Mouse (Mus musculus) midbrain, postnatal 0 days (tissue): ENCODE data around the gene Frmpd4. TPM values are rescaled to one million over a fixed set of nuclear protein-coding genes. Genes with fewer than 3 reads are reported as not detected.

ENCODE experiments used
- ATAC-seq: fragments of 200-750 bp; cut with Nextera tagmentation; 2 replicates; pipeline ENCODE4 v1.8.0; 2017; ENCODE audit warnings: moderate number of reproducible peaks, mild to moderate bottlenecking, moderate TSS enrichment, moderate library complexity; ENCODE audit not compliant: low FRiP score
- DNase-seq: peaks from one replicate; pipeline ENCODE4 v3.0.0-alpha.2; 2015; ENCODE audit warnings: low spot score
- H3K27ac ChIP-seq: fragments of 300-500 bp; sonication (generic); 2 replicates; pipeline ENCODE4 v1.5.1; 2014; ENCODE audit warnings: low read depth, mild to moderate bottlenecking, low read length, mixed read lengths
- H3K27me3 ChIP-seq: fragments of 300-500 bp; sonication (generic); 2 replicates; pipeline ENCODE4 v1.6.1; 2014; ENCODE audit warnings: low read length, control low read depth, mixed read lengths; ENCODE audit not compliant: insufficient read depth
- H3K36me3 ChIP-seq: fragments of 300-500 bp; sonication (generic); 2 replicates; pipeline ENCODE4 v1.6.1; 2014; ENCODE audit warnings: low read length, control low read depth, mixed read lengths; ENCODE audit not compliant: insufficient read depth
- H3K4me1 ChIP-seq: fragments of 300-500 bp; sonication (generic); 2 replicates; pipeline ENCODE4 v1.6.1; 2014; ENCODE audit warnings: mild to moderate bottlenecking, control low read depth, antibody characterized with exemption, low read length, mixed read lengths; ENCODE audit not compliant: insufficient read depth
- H3K4me2 ChIP-seq: fragments of 300-500 bp; sonication (generic); 2 replicates; pipeline ENCODE4 v1.6.1; 2014; ENCODE audit warnings: low read depth, mild to moderate bottlenecking, low read length, mixed read lengths; ENCODE audit not compliant: poor library complexity, severe bottlenecking
- H3K4me3 ChIP-seq: fragments of 300-500 bp; sonication (generic); 2 replicates; pipeline ENCODE4 v1.5.1; 2014; ENCODE audit warnings: low read depth, mild to moderate bottlenecking, low read length, moderate library complexity
- H3K9ac ChIP-seq: fragments of 300-500 bp; sonication (generic); replicated peaks from 2 replicates; pipeline ENCODE4 v1.6.1; 2014; ENCODE audit warnings: mild to moderate bottlenecking, low read length, moderate library complexity, mixed read lengths; ENCODE audit not compliant: poor library complexity, severe bottlenecking
- H3K9me3 ChIP-seq: fragments of 300-500 bp; sonication (generic); 2 replicates; pipeline ENCODE4 v1.6.1; 2016; ENCODE audit warnings: low read length, control low read depth
- CTCF ChIP-seq: IDR thresholded peaks from 2 replicates; pipeline ENCODE4 v1.5.1; 2016; ENCODE audit warnings: antibody characterized with exemption, mild to moderate bottlenecking
- WGBS: fragments of 180-500 bp; shearing (Covaris S2); extraction: QIAGEN DNeasy Blood & Tissue Kit; methylation state at CpG from one replicate; pipeline ENCODE4 v1.1.7; 2014; 5-methylcytosine and 5-hydroxymethylcytosine counted together
- polyA plus RNA-seq: library from polyadenylated mRNA; unstranded; fragments of >200 nt; fragmentation: Nextera tagmentation; extraction: Ambion mirVana; gene quantifications from 2 replicates; pipeline ENCODE4 v1.2.1, GENCODE M21; 2015
- total RNA-seq: library from RNA; depleted of rRNA; stranded (reverse); fragments of >200 nt; gene quantifications from 2 replicates; pipeline ENCODE4 v1.2.3, GENCODE M21; 2014

The Frmpd4 gene
- total and polyA plus RNA-seq, 2 experiments from 2014 or later: 1.9 to 8.8 TPM

- H3K9ac ChIP-seq: no peak overlapping the region
- TF ChIP-seq CTCF: no peak
- ATAC-seq: no peak
- no peaks in the 10 kb centered on the region for H3K9me3 ChIP-seq
- no peak for DNase-seq
- no peak overlapping the region for H3K4me2 ChIP-seq
- no peak overlapping the region for H3K4me3 ChIP-seq
- H3K36me3 ChIP-seq: no peaks in the 10 kb centered on the region
- no peaks in the 10 kb centered on the region for H3K4me1 ChIP-seq
- H3K27me3 ChIP-seq: no peaks in the 10 kb centered on the region
- WGBS: 91% methylated on average over 2 of the region's 2 CpGs
- no peak overlapping the region for H3K27ac ChIP-seq
Measured at GRCm38 (mm10) chrX:168455233-168455632, 121.8 kb downstream of the Frmpd4 start.

GRCm38 (mm10) chrX:168431206-168431605 is 145.8 kb downstream of the Frmpd4 start:
- no peak for TF ChIP-seq CTCF
- Histone ChIP-seq H3K27me3 (no peaks in the 10 kb centered on the region; the same call in 1 of the 2 replicates), H3K4me2 (no peak overlapping the region), H3K9me3 (no peaks in the 10 kb centered on the region), H3K9ac (no peak overlapping the region), H3K36me3 (no peaks in the 10 kb centered on the region), H3K4me3 (no peak overlapping the region), H3K27ac (no peak overlapping the region), H3K4me1 (no peaks in the 10 kb centered on the region)
- DNase-seq: peak; percentile 45
- ATAC-seq: no peak
- 70% methylated on average over 1 of the region's 1 CpGs for whole genome bisulfite sequencing

GRCm38 (mm10) chrX:168429814-168430213 is 147.2 kb downstream of the Frmpd4 start:
- Histone ChIP-seq H3K9ac (no peak overlapping the region), H3K27ac (no peak overlapping the region), H3K9me3 (no peaks in the 10 kb centered on the region), H3K4me1 (no peaks in the 10 kb centered on the region), H3K4me3 (no peak overlapping the region), H3K36me3 (no peaks in the 10 kb centered on the region), H3K4me2 (no peak overlapping the region), H3K27me3 (no peaks in the 10 kb centered on the region; the same call in 1 of the 2 replicates)
- WGBS: 90% methylated on average over 4 of the region's 4 CpGs
- TF ChIP-seq CTCF: no peak
- DNase-seq (peak; percentile 62), ATAC-seq (no peak; the same call in 1 of the 2 replicates)

GRCm38 (mm10) chrX:168415403-168415802 is 161.6 kb downstream of the Frmpd4 start:
- Histone ChIP-seq H3K27me3 (no peaks in the 10 kb centered on the region), H3K9me3 (no peaks in the 10 kb centered on the region), H3K4me2 (no peak overlapping the region), H3K27ac (no peak overlapping the region), H3K4me1 (no peaks in the 10 kb centered on the region), H3K9ac (no peak overlapping the region), H3K36me3 (no peaks in the 10 kb centered on the region), H3K4me3 (no peak overlapping the region)
- 23% methylated on average over 3 of the region's 3 CpGs for WGBS
- ATAC-seq (no peak), DNase-seq (peak; percentile 54)
- TF ChIP-seq CTCF: peak; percentile 47

GRCm38 (mm10) chrX:168403512-168403911 is 173.5 kb downstream of the Frmpd4 start:
- no peaks in the 10 kb centered on the region for H3K4me1 ChIP-seq
- no peak for TF ChIP-seq CTCF
- no peaks in the 10 kb centered on the region for H3K9me3 ChIP-seq
- H3K27ac ChIP-seq: no peak overlapping the region
- DNase-seq: no peak
- ATAC-seq: no peak
- no peaks in the 10 kb centered on the region for H3K36me3 ChIP-seq
- 85% methylated on average over 2 of the region's 2 CpGs for WGBS
- no peaks in the 10 kb centered on the region for H3K27me3 ChIP-seq
- no peak overlapping the region for H3K4me2 ChIP-seq
- no peak overlapping the region for H3K4me3 ChIP-seq
- no peak overlapping the region for H3K9ac ChIP-seq

- DNase-seq (no peak), ATAC-seq (no peak)
- no peak overlapping the region for H3K4me2 ChIP-seq
- no peak for TF ChIP-seq CTCF
- no peaks in the 10 kb centered on the region for H3K4me1 ChIP-seq
- no peak overlapping the region for H3K9ac ChIP-seq
- no peak overlapping the region for H3K4me3 ChIP-seq
- H3K36me3 ChIP-seq: no peaks in the 10 kb centered on the region
- no peaks in the 10 kb centered on the region for H3K9me3 ChIP-seq
- H3K27ac ChIP-seq: no peak overlapping the region
- 85% methylated on average over 2 of the region's 2 CpGs for WGBS
- peaks cover 4% of the 10 kb centered on the region; the same call in 1 of the 2 replicates for H3K27me3 ChIP-seq
Measured at GRCm38 (mm10) chrX:168350431-168350830, 226.6 kb downstream of the Frmpd4 start.
